Mouse (Mus musculus): ENCODE measurements around the gene Csk. TPM values are rescaled to one million over a fixed set of nuclear protein-coding genes. Genes with fewer than 3 reads are reported as not detected.

The Csk gene
- polyA plus RNA-seq, 1 experiment from 2014 or later = 38.2 TPM

GRCm38 (mm10) chr9:57683520-57683919 lies 30.1 kb upstream of the Csk start, which contains the start of gene Cyp1a2:
Gene Cyp1a2, minus strand, starts transcription at chr9:57683703.
- Histone ChIP-seq H3K4me2 (ENCODE audit: low read length) (no peak within 1 kb of the TSS), H3K9me3 (replicated peaks; ENCODE audit: control insufficient read depth, low read length, poor library complexity, severe bottlenecking) (no peaks in the 10 kb centered on the region), H3K27ac (ENCODE audit: low read length) (no peak within 1 kb of the TSS), H3K27me3 (ENCODE audit: control insufficient read depth, insufficient read depth, low read depth, low read length) (no peaks in the 10 kb centered on the region), H3K36me3 (ENCODE audit: control insufficient read depth, insufficient read depth, low read length) (no peaks in the 10 kb centered on the region), H3K4me3 (ENCODE audit: low read depth, low read length) (no peak within 1 kb of the TSS), H3K9ac (ENCODE audit: low read depth, low read length) (no peak within 1 kb of the TSS), H3K4me1 (ENCODE audit: control insufficient read depth, insufficient read depth, low read length) (no peaks in the 10 kb centered on the region)
- WGBS = 75% methylated on average over 5 of the region's 5 CpGs
- ATAC-seq = no peak

- Histone ChIP-seq H3K9ac (ENCODE audit: low read depth, low read length) (no peak overlapping the region), H3K4me1 (ENCODE audit: control insufficient read depth, insufficient read depth, low read length) (no peaks in the 10 kb centered on the region), H3K4me2 (ENCODE audit: low read length) (no peak overlapping the region), H3K27ac (ENCODE audit: low read length) (no peak overlapping the region), H3K9me3 (replicated peaks; ENCODE audit: control insufficient read depth, low read length, poor library complexity, severe bottlenecking) (no peaks in the 10 kb centered on the region), H3K36me3 (ENCODE audit: control insufficient read depth, insufficient read depth, low read length) (no peaks in the 10 kb centered on the region), H3K27me3 (ENCODE audit: control insufficient read depth, insufficient read depth, low read depth, low read length) (no peaks in the 10 kb centered on the region), H3K4me3 (ENCODE audit: low read depth, low read length) (no peak overlapping the region)
- no peak for ATAC-seq
- WGBS = 83% methylated on average over 10 of the region's 10 CpGs
Observed at GRCm38 (mm10) chr9:57681411-57681810, 28.0 kb upstream of the Csk start.

- WGBS = 88% methylated on average over 5 of the region's 5 CpGs
Observed at GRCm38 (mm10) chr9:57671500-57671899, 18.1 kb upstream of the Csk start.

GRCm38 (mm10) chr9:57671037-57671436 lies 17.6 kb upstream of the Csk start:
- 90% methylated on average over 4 of the region's 4 CpGs for WGBS
- Histone ChIP-seq H3K9ac (ENCODE audit: low read depth, low read length) (no peak overlapping the region), H3K36me3 (ENCODE audit: control insufficient read depth, insufficient read depth, low read length) (no peaks in the 10 kb centered on the region), H3K27ac (ENCODE audit: low read length) (no peak overlapping the region), H3K4me1 (ENCODE audit: control insufficient read depth, insufficient read depth, low read length) (no peaks in the 10 kb centered on the region), H3K27me3 (ENCODE audit: control insufficient read depth, insufficient read depth, low read depth, low read length) (no peaks in the 10 kb centered on the region), H3K4me2 (ENCODE audit: low read length) (no peak overlapping the region), H3K4me3 (ENCODE audit: low read depth, low read length) (no peak overlapping the region), H3K9me3 (replicated peaks; ENCODE audit: control insufficient read depth, low read length, poor library complexity, severe bottlenecking) (no peaks in the 10 kb centered on the region)
- ATAC-seq = no peak

More at GRCm38 (mm10) chr9:57671500-57671899, 18.1 kb upstream of the Csk start:
- ATAC-seq = no peak
- Histone ChIP-seq H3K9ac (ENCODE audit: low read depth, low read length) (no peak overlapping the region), H3K4me1 (ENCODE audit: control insufficient read depth, insufficient read depth, low read length) (no peaks in the 10 kb centered on the region), H3K9me3 (replicated peaks; ENCODE audit: control insufficient read depth, low read length, poor library complexity, severe bottlenecking) (no peaks in the 10 kb centered on the region), H3K27ac (ENCODE audit: low read length) (no peak overlapping the region), H3K4me3 (ENCODE audit: low read depth, low read length) (no peak overlapping the region), H3K27me3 (ENCODE audit: control insufficient read depth, insufficient read depth, low read depth, low read length) (no peaks in the 10 kb centered on the region), H3K36me3 (ENCODE audit: control insufficient read depth, insufficient read depth, low read length) (no peaks in the 10 kb centered on the region), H3K4me2 (ENCODE audit: low read length) (no peak overlapping the region)

GRCm38 (mm10) chr9:57669566-57669965 lies 16.1 kb upstream of the Csk start:
- WGBS = 79% methylated on average over 3 of the region's 3 CpGs
- no peaks in the 10 kb centered on the region for H3K9me3 ChIP-seq (replicated peaks; ENCODE audit: control insufficient read depth, low read length, poor library complexity, severe bottlenecking)
- H3K27me3 ChIP-seq (ENCODE audit: control insufficient read depth, insufficient read depth, low read depth, low read length) = no peaks in the 10 kb centered on the region
- no peak for ATAC-seq
- no peak overlapping the region for H3K9ac ChIP-seq (ENCODE audit: low read depth, low read length)
- no peak overlapping the region for H3K4me2 ChIP-seq (ENCODE audit: low read length)
- H3K4me3 ChIP-seq (ENCODE audit: low read depth, low read length) = no peak overlapping the region
- H3K4me1 ChIP-seq (ENCODE audit: control insufficient read depth, insufficient read depth, low read length) = no peaks in the 10 kb centered on the region
- H3K36me3 ChIP-seq (ENCODE audit: control insufficient read depth, insufficient read depth, low read length) = no peaks in the 10 kb centered on the region
- no peak overlapping the region for H3K27ac ChIP-seq (ENCODE audit: low read length)

- no peaks in the 10 kb centered on the region for H3K27me3 ChIP-seq (ENCODE audit: control insufficient read depth, insufficient read depth, low read depth, low read length)
- H3K36me3 ChIP-seq (ENCODE audit: control insufficient read depth, insufficient read depth, low read length) = no peaks in the 10 kb centered on the region
- no peak for ATAC-seq
- 42% methylated on average over 1 of the region's 1 CpGs for WGBS
- H3K9ac ChIP-seq (ENCODE audit: low read depth, low read length) = no peak overlapping the region
- no peak overlapping the region for H3K4me3 ChIP-seq (ENCODE audit: low read depth, low read length)
- H3K4me1 ChIP-seq (ENCODE audit: control insufficient read depth, insufficient read depth, low read length) = no peaks in the 10 kb centered on the region
- H3K4me2 ChIP-seq (ENCODE audit: low read length) = no peak overlapping the region
- H3K9me3 ChIP-seq (replicated peaks; ENCODE audit: control insufficient read depth, low read length, poor library complexity, severe bottlenecking) = no peaks in the 10 kb centered on the region
- no peak overlapping the region for H3K27ac ChIP-seq (ENCODE audit: low read length)
Observed at GRCm38 (mm10) chr9:57668277-57668676, 14.8 kb upstream of the Csk start.

GRCm38 (mm10) chr9:57667817-57668216 lies 14.4 kb upstream of the Csk start:
- Histone ChIP-seq H3K9me3 (replicated peaks; ENCODE audit: control insufficient read depth, low read length, poor library complexity, severe bottlenecking) (no peaks in the 10 kb centered on the region), H3K27ac (ENCODE audit: low read length) (no peak overlapping the region), H3K4me1 (ENCODE audit: control insufficient read depth, insufficient read depth, low read length) (no peaks in the 10 kb centered on the region), H3K36me3 (ENCODE audit: control insufficient read depth, insufficient read depth, low read length) (no peaks in the 10 kb centered on the region), H3K4me3 (ENCODE audit: low read depth, low read length) (no peak overlapping the region), H3K27me3 (ENCODE audit: control insufficient read depth, insufficient read depth, low read depth, low read length) (no peaks in the 10 kb centered on the region), H3K4me2 (ENCODE audit: low read length) (no peak overlapping the region), H3K9ac (ENCODE audit: low read depth, low read length) (no peak overlapping the region)
- ATAC-seq = no peak
- WGBS = 68% methylated on average over 11 of the region's 11 CpGs

GRCm38 (mm10) chr9:57667136-57667535 lies 13.7 kb upstream of the Csk start:
- WGBS = 85% methylated on average over 3 of the region's 3 CpGs
- no peak for ATAC-seq

GRCm38 (mm10) chr9:57666536-57666935 lies 13.1 kb upstream of the Csk start:
- H3K36me3 ChIP-seq (ENCODE audit: control insufficient read depth, insufficient read depth, low read length) = no peaks in the 10 kb centered on the region
- no peak overlapping the region for H3K4me3 ChIP-seq (ENCODE audit: low read depth, low read length)
- WGBS = 87% methylated on average over 8 of the region's 8 CpGs
- no peak overlapping the region for H3K4me2 ChIP-seq (ENCODE audit: low read length)
- no peak overlapping the region for H3K27ac ChIP-seq (ENCODE audit: low read length)
- ATAC-seq = no peak
- no peaks in the 10 kb centered on the region for H3K4me1 ChIP-seq (ENCODE audit: control insufficient read depth, insufficient read depth, low read length)
- H3K27me3 ChIP-seq (ENCODE audit: control insufficient read depth, insufficient read depth, low read depth, low read length) = no peaks in the 10 kb centered on the region
- H3K9me3 ChIP-seq (replicated peaks; ENCODE audit: control insufficient read depth, low read length, poor library complexity, severe bottlenecking) = no peaks in the 10 kb centered on the region
- H3K9ac ChIP-seq (ENCODE audit: low read depth, low read length) = no peak overlapping the region

More at GRCm38 (mm10) chr9:57667136-57667535, 13.7 kb upstream of the Csk start:
- no peak overlapping the region for H3K27ac ChIP-seq (ENCODE audit: low read length)
- no peak overlapping the region for H3K9ac ChIP-seq (ENCODE audit: low read depth, low read length)
- H3K4me2 ChIP-seq (ENCODE audit: low read length) = no peak overlapping the region
- no peak overlapping the region for H3K4me3 ChIP-seq (ENCODE audit: low read depth, low read length)
- no peaks in the 10 kb centered on the region for H3K36me3 ChIP-seq (ENCODE audit: control insufficient read depth, insufficient read depth, low read length)
- H3K9me3 ChIP-seq (replicated peaks; ENCODE audit: control insufficient read depth, low read length, poor library complexity, severe bottlenecking) = no peaks in the 10 kb centered on the region
- no peaks in the 10 kb centered on the region for H3K4me1 ChIP-seq (ENCODE audit: control insufficient read depth, insufficient read depth, low read length)
- no peaks in the 10 kb centered on the region for H3K27me3 ChIP-seq (ENCODE audit: control insufficient read depth, insufficient read depth, low read depth, low read length)
